Mouse (Mus musculus) heart, embryonic 15.5 days (tissue): ENCODE measurements at regions not wholly inside any gene's neighbourhood (a gene's known extent, or its start where the extent isn't known, plus 50 kb on each side); places are given as distances from the start of the nearest gene placed in this dataset.
A peak's percentile ranks its signal among the peaks of the same experiment; 100 is the strongest.

Experiments
- ATAC-seq: fragments of 200-750 bp; cut with Nextera tagmentation; replicated peaks from 2 replicates; pipeline ENCODE4 v1.8.0; 2017; ENCODE audit warnings: low read depth, moderate TSS enrichment; ENCODE audit not compliant: insufficient number of reproducible peaks, insufficient read depth, low FRiP score
- H3K27ac ChIP-seq: fragments of 300-500 bp; sonication (generic); 2 replicates; pipeline ENCODE4 v1.5.1; 2015; ENCODE audit warnings: mild to moderate bottlenecking, inconsistent platforms
- H3K27me3 ChIP-seq: fragments of 300-500 bp; sonication (generic); 2 replicates; pipeline ENCODE4 v1.6.1; 2015; ENCODE audit warnings: inconsistent platforms
- H3K36me3 ChIP-seq: fragments of 300-500 bp; sonication (generic); 2 replicates; pipeline ENCODE4 v1.6.1; 2015; ENCODE audit warnings: mild to moderate bottlenecking, inconsistent platforms
- H3K4me1 ChIP-seq: fragments of 300-500 bp; sonication (generic); replicated peaks from 2 replicates; pipeline ENCODE4 v1.6.1; 2015; ENCODE audit warnings: inconsistent platforms
- H3K4me2 ChIP-seq: fragments of 300-500 bp; sonication (generic); 2 replicates; pipeline ENCODE4 v1.6.1; 2015; ENCODE audit warnings: inconsistent platforms, mild to moderate bottlenecking, moderate library complexity
- H3K4me3 ChIP-seq: fragments of 300-500 bp; sonication (generic); 2 replicates; pipeline ENCODE4 v1.5.1; 2015; ENCODE audit warnings: mild to moderate bottlenecking, inconsistent platforms
- H3K9ac ChIP-seq: fragments of 300-500 bp; sonication (generic); 2 replicates; pipeline ENCODE4 v1.6.1; 2015; ENCODE audit warnings: mild to moderate bottlenecking, inconsistent platforms
- H3K9me3 ChIP-seq: fragments of 300-500 bp; sonication (generic); replicated peaks from 2 replicates; pipeline ENCODE4 v1.6.1; 2016; ENCODE audit warnings: inconsistent platforms
- WGBS: fragments of 180-500 bp; shearing (Covaris S2); methylation state at CpG from one replicate; pipeline ENCODE4 v1.1.7; 2015; ENCODE audit warnings: mixed read lengths; 5-methylcytosine and 5-hydroxymethylcytosine counted together

GRCm38 (mm10) chr2:51316452-51316851 lies 167.5 kb upstream of the Rnd3 start:
- Histone ChIP-seq H3K4me3 (no peak overlapping the region), H3K4me2 (no peak overlapping the region), H3K4me1 (no peaks in the 10 kb centered on the region), H3K9ac (no peak overlapping the region), H3K27ac (no peak overlapping the region), H3K9me3 (no peaks in the 10 kb centered on the region), H3K36me3 (no peaks in the 10 kb centered on the region), H3K27me3 (no peaks in the 10 kb centered on the region)
- WGBS, result 84% methylated on average over 8 of the region's 8 CpGs
- no peak for ATAC-seq

GRCm38 (mm10) chr2:51313414-51313813 lies 164.5 kb upstream of the Rnd3 start:
- no peaks in the 10 kb centered on the region for H3K9me3 ChIP-seq
- H3K4me3 ChIP-seq, result no peak overlapping the region
- H3K27ac ChIP-seq, result no peak overlapping the region
- no peak for ATAC-seq
- no peak overlapping the region for H3K9ac ChIP-seq
- no peaks in the 10 kb centered on the region for H3K4me1 ChIP-seq
- H3K27me3 ChIP-seq, result no peaks in the 10 kb centered on the region
- no peak overlapping the region for H3K4me2 ChIP-seq
- WGBS, result 87% methylated on average over 4 of the region's 4 CpGs
- H3K36me3 ChIP-seq, result no peaks in the 10 kb centered on the region

DNA sequence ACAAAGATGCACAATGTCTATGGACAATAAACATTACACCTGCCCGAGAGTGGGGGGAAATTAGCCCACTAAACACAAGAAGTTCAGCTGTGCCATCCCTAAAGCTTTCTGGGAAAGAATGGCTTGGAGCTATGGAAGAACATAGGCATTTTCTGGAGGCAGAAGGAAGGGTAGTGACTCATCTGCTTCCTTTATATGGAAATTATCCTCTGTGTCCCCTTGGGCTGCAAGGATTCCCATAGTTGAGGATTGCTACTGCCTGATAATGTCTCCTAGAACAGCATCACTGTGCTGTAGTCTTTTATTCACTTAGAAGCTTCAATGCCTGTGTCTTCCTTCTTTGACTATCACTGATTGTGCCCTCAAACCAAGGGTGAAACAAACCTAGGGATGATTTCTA lies 157.3 kb upstream of the Rnd3 start:
- WGBS, result 67% methylated on average over 1 of the region's 1 CpGs
- ATAC-seq, result no peak
- no peaks in the 10 kb centered on the region; the same call in 1 of the 2 replicates for H3K4me1 ChIP-seq
- no peaks in the 10 kb centered on the region for H3K9me3 ChIP-seq
- H3K36me3 ChIP-seq, result no peaks in the 10 kb centered on the region
- no peak overlapping the region for H3K4me3 ChIP-seq
- H3K9ac ChIP-seq, result no peak overlapping the region
- H3K27ac ChIP-seq, result no peak overlapping the region
- no peak overlapping the region for H3K4me2 ChIP-seq
- no peaks in the 10 kb centered on the region for H3K27me3 ChIP-seq

DNA sequence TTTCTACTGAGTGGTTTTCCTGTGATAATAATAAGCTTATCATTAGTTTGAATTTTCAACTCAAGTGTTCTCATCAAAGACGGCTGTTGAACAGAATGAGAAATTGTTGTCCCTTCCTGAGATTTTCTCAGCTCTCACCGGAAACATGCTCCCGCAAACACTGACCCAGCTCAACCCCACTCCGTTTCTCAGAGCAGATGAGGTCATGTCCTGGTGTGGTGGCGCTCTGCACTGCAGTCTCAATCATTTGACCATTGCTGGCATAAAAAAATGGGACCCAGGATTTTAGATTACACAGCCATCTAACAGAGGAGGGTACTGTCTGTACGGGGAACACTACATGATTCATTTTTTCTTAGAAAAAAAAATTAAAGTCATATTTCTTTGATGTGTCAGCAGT lies 156.5 kb upstream of the Rnd3 start:
- 30% methylated on average over 6 of the region's 6 CpGs for WGBS
- Histone ChIP-seq H3K27me3 (no peaks in the 10 kb centered on the region), H3K27ac (no peak overlapping the region), H3K4me1 (no peaks in the 10 kb centered on the region; the same call in 1 of the 2 replicates), H3K4me3 (no peak overlapping the region), H3K4me2 (no peak overlapping the region), H3K36me3 (no peaks in the 10 kb centered on the region), H3K9ac (no peak overlapping the region), H3K9me3 (no peaks in the 10 kb centered on the region)
- no peak for ATAC-seq

GRCm38 (mm10) chr2:51304694-51305093 lies 155.8 kb upstream of the Rnd3 start:
- H3K9ac ChIP-seq, result no peak overlapping the region
- H3K4me2 ChIP-seq, result no peak overlapping the region
- no peak for ATAC-seq
- 51% methylated on average over 6 of the region's 6 CpGs for WGBS
- no peaks in the 10 kb centered on the region; the same call in 1 of the 2 replicates for H3K4me1 ChIP-seq
- H3K9me3 ChIP-seq, result no peaks in the 10 kb centered on the region
- no peak overlapping the region for H3K27ac ChIP-seq
- H3K27me3 ChIP-seq, result no peaks in the 10 kb centered on the region
- H3K4me3 ChIP-seq, result no peak overlapping the region
- H3K36me3 ChIP-seq, result no peaks in the 10 kb centered on the region

DNA sequence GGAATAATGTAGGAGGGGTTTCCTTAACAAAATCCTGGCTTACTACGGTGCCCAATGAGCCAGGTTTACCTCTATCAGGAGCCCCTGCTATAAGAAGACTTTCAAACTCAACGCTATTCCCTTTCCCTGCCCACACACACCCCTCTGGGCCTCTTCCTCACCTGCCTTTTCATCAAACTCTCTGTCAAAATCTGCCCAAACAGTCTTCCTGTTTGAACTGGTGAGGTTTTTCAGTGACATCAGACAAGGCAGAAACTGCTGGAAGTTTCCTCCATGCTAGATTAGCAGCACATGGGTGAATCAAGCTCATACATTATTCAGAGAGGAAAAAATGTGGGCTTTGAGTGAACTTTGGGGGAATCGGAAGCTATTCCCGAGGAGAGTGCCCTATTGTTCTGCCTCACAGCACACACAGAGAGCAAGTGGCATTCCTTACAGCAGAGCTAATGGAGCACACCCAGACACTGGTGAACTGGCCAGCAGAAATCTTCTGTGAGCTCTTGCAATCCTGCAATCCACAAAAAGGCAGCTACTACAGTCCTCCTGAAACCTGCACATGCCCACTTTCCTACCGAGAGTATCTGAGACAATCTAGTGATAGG lies 141.8 kb upstream of the Rnd3 start:
- H3K4me1 ChIP-seq, result no peaks in the 10 kb centered on the region
- WGBS, result 51% methylated on average over 5 of the region's 5 CpGs
- no peak for ATAC-seq
- H3K4me3 ChIP-seq, result no peak overlapping the region
- no peaks in the 10 kb centered on the region for H3K27me3 ChIP-seq
- H3K36me3 ChIP-seq, result no peaks in the 10 kb centered on the region
- H3K9me3 ChIP-seq, result no peaks in the 10 kb centered on the region
- no peak overlapping the region for H3K27ac ChIP-seq
- no peak overlapping the region for H3K9ac ChIP-seq
- H3K4me2 ChIP-seq, result no peak overlapping the region

GRCm38 (mm10) chr2:51288678-51289077 lies 139.8 kb upstream of the Rnd3 start:
- WGBS, result 37% methylated on average over 3 of the region's 3 CpGs
- ATAC-seq, result no peak
- H3K9me3 ChIP-seq, result no peaks in the 10 kb centered on the region

DNA sequence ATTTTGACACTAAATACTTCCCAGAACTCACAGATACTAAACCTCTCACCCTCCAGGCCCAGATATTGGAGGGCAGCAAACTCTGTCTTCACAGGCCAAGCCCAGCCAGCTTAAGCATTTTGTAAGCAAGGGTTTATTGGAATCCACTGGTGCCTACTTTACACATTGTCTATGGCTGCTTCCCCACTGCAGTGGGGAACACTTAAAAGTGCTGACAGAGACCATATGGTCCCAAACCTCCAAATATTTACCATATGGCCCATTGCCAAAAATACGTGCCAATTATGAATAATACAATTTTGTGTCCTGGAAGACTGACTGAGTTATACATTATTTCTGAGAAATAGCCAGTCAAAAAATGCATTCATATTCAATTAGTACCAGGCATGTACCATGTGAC lies 136.7 kb upstream of the Rnd3 start:
- WGBS, result 55% methylated on average over 1 of the region's 1 CpGs
- no peaks in the 10 kb centered on the region for H3K36me3 ChIP-seq
- peaks cover 8% of the 10 kb centered on the region for H3K4me1 ChIP-seq
- no peaks in the 10 kb centered on the region for H3K9me3 ChIP-seq
- no peak overlapping the region for H3K4me2 ChIP-seq
- ATAC-seq, result no peak
- no peak overlapping the region for H3K9ac ChIP-seq
- H3K27me3 ChIP-seq, result no peaks in the 10 kb centered on the region
- no peak overlapping the region for H3K4me3 ChIP-seq
- H3K27ac ChIP-seq, result no peak overlapping the region

More at GRCm38 (mm10) chr2:51288678-51289077, 139.8 kb upstream of the Rnd3 start:
- Histone ChIP-seq H3K9ac (no peak overlapping the region), H3K4me3 (no peak overlapping the region), H3K27ac (no peak overlapping the region), H3K4me1 (peaks cover 4% of the 10 kb centered on the region; the same call in 1 of the 2 replicates), H3K36me3 (no peaks in the 10 kb centered on the region), H3K27me3 (no peaks in the 10 kb centered on the region), H3K4me2 (no peak overlapping the region)

DNA sequence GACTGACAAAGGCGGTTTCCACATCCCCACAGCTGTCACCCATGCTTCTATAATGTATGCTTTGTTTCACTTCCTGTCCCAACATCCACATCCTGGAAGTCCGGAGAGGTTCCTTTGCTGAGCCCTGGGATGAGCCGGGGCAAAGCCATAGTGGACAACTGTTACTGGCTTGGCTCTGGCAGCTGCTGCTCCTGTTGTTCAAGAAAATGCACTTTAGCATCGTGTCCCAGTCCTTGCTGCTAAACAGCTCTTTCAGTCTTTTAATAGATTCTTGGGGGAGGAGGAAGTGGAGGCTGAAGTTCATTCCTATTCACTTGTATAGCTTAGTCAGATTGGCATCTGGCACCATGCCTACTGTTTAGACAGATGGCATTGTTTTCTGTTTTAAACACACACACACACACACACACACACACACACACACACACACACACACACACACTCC lies 135.9 kb upstream of the Rnd3 start:
- 37% methylated on average over 4 of the region's 4 CpGs for WGBS
- Histone ChIP-seq H3K4me2 (0 out of 2 replicates have a peak overlapping the region, but pooled peaks have one; percentile 8), H3K9me3 (no peaks in the 10 kb centered on the region), H3K9ac (no peak overlapping the region), H3K36me3 (no peaks in the 10 kb centered on the region), H3K27ac (no peak overlapping the region), H3K27me3 (no peaks in the 10 kb centered on the region), H3K4me1 (peaks cover 10% of the 10 kb centered on the region), H3K4me3 (no peak overlapping the region)
- ATAC-seq, result no peak

GRCm38 (mm10) chr2:51279396-51280045 lies 130.6 kb upstream of the Rnd3 start:
- H3K4me1 ChIP-seq, result peaks cover 11% of the 10 kb centered on the region
- WGBS, result 44% methylated on average over 5 of the region's 5 CpGs
- H3K4me2 ChIP-seq, result no peak overlapping the region
- 0 out of 2 replicates have a peak, but pooled peaks have one; percentile 53 for ATAC-seq
- no peak overlapping the region for H3K9ac ChIP-seq
- no peaks in the 10 kb centered on the region for H3K36me3 ChIP-seq
- no peaks in the 10 kb centered on the region for H3K9me3 ChIP-seq
- H3K4me3 ChIP-seq, result no peak overlapping the region
- H3K27ac ChIP-seq, result peak overlapping the region; percentile 62
- no peaks in the 10 kb centered on the region for H3K27me3 ChIP-seq

GRCm38 (mm10) chr2:51278824-51279223 lies 129.9 kb upstream of the Rnd3 start:
- ATAC-seq, result no peak
- Histone ChIP-seq H3K36me3 (no peaks in the 10 kb centered on the region), H3K4me3 (no peak overlapping the region), H3K4me2 (no peak overlapping the region), H3K9ac (no peak overlapping the region), H3K27ac (peak overlapping the region; percentile 47; the same call in 1 of the 2 replicates), H3K27me3 (no peaks in the 10 kb centered on the region), H3K9me3 (no peaks in the 10 kb centered on the region), H3K4me1 (peaks cover 10% of the 10 kb centered on the region)
- WGBS, result 50% methylated on average over 1 of the region's 1 CpGs

- no peaks in the 10 kb centered on the region for H3K27me3 ChIP-seq
- no peak overlapping the region for H3K4me2 ChIP-seq
- H3K4me1 ChIP-seq, result peaks cover 10% of the 10 kb centered on the region
- no peaks in the 10 kb centered on the region for H3K36me3 ChIP-seq
- H3K9ac ChIP-seq, result no peak overlapping the region
- H3K9me3 ChIP-seq, result no peaks in the 10 kb centered on the region
- 0 out of 2 replicates have a peak overlapping the region, but pooled peaks have one; percentile 17 for H3K27ac ChIP-seq
- no peak for ATAC-seq
- H3K4me3 ChIP-seq, result no peak overlapping the region
- 72% methylated on average over 4 of the region's 4 CpGs for WGBS
These were observed 129.4 kb upstream of the Rnd3 start for GRCm38 (mm10) chr2:51278356-51278755.
